Mouse (Mus musculus) liver (tissue): ENCODE results near the gene Tgoln1.

ENCODE experiments used
- DNase-seq: peaks from one replicate; pipeline ENCODE4 v3.0.0-alpha.2; 2020; ENCODE audit warnings: mixed read lengths

Tgoln1 gene

DNA sequence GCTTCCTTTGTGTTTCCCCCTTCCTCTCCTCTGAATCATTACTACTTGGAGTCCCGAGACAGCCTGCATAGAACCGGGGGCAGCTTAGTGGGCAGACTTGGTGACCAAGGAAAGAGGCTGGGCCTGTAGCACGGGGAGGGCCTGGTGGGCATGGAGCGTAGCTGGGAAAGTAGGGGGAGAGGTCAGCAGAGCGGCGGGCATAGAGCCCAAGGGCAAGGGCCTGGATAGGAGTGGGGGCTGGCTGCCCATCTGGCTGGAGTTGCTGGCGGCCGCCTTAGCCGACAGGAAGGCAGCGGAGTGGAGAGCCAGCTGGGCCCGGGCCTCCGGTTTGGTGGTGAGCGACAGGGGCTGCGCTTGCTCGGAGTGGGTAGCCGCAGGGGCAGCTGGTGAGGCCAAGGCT, 10.5 kb upstream of the Tgoln1 start:
- no peak for DNase-seq

DNA sequence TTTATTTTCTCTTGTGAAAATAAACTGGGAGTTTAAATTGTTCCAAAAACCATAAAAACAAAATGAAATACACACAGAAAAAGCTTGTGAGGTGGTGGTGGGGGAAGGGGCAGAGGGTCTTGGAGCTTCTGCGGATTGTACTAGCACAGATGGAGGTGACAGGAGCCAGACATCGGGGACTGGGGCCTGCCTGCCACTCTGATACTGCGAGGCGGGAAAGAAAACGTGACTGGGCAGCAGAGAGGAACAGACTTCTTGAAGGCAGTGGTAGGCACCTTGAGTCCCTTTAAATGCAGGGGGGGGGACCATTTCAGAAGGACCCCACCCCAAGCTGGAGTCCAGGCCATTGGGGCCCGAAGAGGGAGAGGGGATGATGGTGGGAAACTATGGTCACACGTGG, 9.6 kb upstream of the Tgoln1 start:
- no peak for DNase-seq

DNA sequence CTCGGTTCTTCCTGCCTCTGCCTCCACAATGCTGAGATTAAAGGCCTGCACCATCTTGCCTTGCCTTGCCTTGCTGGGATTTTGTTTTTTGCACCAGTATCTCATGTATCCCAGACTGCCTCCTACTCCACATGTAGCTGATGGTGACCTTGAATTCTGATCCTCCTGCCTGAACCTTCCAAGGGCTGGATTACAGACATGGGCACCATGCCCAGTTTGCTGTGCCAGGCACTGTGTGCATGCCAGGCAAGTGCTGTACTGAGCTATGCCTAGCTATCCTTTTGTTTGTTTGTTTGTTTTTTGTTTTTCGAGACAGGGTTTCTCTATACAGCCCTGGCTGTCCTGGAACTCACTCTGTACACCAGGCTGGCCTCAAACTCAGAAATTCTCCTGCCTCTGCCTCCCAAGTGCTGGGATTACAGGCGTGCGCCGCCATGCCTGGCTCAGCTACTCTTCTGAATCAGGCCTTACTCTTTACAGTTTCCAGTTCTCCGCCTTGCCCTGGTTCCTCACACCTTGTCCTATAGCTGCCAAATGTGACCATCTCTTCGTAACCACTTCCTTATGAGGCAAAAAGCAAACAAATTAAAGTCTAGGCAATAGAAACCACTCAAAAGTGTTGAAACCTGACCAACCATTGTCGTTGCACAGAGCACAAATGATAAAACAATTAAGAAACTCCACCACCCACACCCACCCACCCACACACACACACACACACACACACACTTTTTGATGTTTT, 7.0 kb upstream of the Tgoln1 start:
- DNase-seq: no peak

DNA sequence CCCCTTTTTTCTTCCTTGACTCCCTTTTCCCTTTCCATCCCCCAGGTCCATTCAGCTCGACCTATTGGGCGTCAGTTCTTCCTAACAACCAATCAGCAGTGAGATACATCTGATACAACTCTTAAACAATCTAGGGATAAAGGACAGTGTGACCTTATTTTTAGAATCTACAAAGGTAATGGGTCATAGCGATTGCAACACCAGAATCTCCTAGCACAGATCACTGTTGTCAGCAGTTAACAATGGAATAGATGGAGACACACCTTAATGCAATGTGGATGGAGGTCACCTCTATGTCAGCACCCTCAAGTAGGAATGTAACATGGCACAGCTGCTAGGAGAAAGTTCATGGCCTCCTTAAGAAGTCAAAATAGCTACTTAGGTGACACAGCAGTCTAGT, 6.1 kb upstream of the Tgoln1 start:
- DNase-seq: no peak

DNA sequence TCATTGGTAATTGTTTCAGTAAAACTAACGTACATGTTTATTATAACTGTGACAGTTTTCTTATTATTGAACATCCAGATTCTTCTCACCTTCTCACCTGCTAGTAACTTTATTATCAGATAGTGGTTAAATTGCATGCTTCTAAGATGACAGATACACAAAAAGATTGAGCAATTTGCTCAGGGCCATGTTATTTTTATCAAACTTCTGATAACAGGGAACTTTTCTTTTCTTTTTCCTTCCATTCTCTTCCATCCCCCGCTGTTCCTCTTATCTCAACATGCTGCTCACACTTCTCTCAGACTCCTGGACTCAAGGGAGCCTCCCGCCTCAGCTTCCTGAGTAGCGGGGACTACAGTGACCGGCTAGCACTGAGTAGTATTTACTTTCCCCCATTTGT, 4.1 kb upstream of the Tgoln1 start:
- DNase-seq: no peak

DNA sequence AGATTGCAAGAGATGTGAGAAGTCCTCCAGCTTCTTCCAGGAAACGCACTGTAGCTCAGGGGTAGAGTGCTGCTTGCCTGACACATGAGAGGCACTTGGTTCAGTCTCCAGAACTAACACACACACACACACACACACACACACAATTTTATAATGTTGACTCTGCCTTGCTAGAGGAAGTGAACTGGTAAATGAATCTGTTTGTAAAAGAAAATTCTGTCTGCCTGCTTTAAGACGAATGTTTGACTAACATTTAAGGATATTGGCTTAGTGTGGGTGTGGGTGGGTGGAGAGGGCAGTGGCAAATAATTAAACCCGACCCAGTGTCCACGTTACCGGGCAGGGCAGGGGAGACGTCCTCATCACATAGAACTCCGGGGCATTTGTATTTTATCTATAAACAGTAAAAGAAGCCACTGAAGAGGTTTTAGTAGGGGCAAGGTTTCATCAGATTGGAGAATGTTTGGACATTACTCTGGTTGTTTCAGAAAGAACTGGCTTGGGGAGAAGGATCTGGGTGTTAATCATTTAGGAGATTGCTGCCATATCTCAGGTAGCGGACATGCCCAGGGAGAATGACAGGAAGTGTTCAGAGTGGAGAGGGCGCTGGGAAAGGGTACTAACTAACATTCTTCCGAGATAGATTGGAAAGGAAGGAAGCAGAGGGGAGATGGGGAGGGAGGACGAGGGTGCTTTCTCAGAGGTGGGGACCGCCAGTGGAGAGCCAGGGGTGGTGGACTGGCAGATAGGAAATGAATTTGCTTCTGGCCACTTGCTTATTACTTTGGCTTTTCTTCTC, 3.1 kb upstream of the Tgoln1 start:
- DNase-seq: no peak

DNA sequence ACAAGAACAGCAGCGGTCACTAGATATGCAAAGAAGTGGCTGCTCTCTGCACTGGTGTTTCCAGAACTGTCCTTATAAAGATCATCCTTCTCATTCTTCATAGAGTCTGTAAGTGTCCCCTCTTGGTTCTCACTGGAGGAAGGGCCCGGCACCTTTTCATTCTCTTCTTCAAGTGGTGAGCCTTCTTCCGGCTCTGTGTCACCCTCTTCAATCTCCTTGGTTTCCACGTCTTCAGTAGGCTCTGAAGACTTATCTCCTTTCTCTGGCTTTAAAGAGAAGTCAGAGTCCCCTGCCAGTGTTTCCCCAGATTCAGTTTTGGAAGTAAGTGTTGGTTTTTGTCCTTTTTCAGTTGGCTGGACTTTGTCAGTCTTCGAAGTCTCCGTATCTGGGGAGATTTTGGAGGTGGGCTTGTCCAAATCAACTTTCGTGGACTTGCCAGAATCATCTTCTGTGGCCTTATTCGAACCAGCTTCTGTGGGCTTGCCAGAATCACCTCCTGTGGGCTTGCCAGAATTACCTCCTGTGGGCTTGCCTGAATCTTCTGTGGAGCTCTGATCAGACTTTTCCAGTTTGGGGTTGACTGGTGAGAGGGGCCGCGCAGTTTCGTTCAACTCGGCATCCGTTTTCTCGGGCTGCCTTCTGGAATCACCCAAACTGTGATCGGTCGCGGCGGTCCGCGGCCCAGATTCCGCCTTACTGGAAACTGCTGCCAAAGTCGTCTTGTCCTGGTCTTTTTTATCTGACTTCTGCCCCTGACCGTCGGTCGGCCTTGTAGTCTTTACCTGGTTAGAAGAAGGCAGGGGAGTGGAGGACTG, 1.0 kb downstream of the Tgoln1 start:
- DNase-seq: no peak

DNA sequence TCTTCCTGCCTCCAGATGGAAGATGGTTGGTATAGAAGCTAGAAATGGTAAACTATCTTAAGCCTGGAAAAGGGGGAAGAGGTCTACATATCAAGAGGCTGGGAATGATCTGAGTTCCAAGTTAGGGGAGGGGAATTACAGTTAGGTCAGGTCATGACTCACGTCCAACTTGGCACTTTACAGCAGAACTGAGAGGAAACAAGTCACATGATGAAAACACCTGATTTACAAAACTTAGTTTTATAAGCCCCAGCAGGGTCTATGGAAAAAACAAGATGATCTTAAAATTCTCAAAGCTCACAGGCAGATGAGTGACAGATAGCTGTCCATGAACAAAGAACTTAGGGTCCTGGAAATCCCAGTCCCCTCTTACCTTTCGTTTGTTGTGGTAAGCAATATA, 1.6 kb downstream of the Tgoln1 start:
- DNase-seq: no peak

DNA sequence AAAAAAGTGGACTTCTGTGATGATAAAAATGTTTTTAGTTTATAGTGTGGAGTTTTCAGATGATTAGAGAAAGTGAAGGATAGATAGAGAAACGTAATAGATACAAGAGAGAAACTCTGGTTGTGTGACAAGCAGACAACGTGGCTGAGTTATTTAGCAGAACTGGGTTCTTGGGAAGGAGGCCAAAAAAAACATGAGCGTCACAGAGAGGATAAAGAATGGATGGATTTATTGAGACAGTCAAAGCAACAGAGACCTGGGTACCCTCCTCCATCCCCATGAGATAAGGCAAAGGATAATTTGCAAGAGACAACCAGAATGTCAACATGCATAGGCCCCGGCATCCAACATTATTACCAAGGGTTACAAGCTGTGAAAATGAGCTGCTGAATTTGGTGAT, 6.5 kb downstream of the Tgoln1 start:
- DNase-seq: no peak

DNA sequence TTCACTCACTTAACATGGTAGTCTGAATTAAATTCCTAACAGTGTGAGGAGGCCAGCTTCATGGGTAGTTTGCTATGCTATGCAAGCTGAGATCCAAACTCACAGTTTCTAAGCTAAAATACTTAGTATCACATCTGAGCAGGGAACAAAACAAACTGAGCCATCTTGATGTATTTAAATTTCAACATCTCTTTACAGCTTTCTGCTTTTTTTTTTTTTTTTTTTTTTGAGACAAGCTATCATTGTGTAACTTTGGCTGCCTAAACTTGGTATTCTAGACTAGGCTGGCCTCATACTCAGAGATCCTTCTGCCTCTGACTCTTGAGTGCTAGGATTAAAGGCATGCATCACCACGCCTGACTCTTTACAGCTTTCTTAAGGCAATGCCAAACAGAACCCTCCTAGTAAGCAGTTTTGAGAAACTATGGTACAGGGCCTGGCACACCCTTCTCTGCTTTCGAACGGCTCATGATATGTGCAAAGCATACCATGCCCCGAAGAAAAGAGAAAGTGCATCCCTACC, 8.1 kb downstream of the Tgoln1 start:
- no peak for DNase-seq

DNA sequence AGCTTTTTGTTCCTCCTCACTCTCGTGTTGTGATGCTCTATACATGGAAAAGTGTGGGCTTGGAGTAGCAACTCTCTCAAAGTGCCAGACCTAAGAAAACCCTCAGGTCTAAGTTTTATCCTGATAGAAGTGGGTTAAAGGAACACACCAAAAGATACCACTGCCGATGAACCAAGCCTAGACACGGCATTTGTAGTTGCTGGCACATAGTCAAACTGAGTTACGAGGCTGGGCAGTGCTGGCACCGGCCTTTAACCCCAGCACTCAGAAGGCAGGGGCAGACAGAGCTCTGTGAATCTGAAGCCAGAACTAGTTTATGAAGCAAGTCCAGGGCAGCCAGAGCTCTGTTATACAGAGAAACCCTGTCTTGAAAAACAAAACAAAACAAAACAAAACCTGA, 9.1 kb downstream of the Tgoln1 start:
- no peak for DNase-seq

DNA sequence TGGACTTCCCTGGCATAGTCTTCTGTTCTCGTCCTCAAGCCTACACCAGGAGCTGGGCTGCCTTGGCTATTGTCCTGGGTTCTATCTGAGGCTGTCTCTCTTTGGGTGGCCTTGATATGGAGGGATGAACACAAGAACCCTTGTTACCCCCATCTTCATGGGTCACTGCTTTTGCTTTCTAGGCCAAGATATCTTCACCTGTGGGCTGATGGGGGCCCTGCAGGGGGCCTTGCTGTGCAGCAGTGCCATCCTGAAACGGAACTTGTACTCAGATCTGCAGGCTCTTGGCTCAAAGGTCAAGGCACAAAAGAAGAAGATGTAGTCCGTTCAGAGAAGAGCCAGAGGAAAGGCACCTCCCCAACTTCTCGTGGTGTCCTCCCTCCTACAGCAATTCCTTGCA, 9.7 kb downstream of the Tgoln1 start:
- DNase-seq: no peak

DNA sequence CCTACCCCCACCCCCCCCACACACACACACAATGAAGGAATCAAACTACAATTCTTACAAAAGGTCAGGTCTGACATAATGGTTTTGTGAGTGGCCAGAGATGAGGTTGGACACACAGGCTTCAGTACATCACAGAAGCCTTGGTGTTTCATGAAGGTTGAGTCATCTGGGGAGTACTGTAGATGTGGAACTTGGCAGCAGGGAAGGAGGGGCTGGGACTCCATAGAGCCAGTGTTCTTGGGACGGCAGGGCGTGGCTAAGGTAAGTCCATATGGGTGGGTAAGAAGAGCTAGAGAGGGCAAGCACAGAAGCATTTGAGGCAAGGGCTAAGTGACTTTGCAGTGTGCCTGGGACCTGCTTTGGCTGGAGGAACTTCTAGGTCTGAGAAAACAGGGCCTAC, 12.7 kb downstream of the Tgoln1 start:
- no peak for DNase-seq

DNA sequence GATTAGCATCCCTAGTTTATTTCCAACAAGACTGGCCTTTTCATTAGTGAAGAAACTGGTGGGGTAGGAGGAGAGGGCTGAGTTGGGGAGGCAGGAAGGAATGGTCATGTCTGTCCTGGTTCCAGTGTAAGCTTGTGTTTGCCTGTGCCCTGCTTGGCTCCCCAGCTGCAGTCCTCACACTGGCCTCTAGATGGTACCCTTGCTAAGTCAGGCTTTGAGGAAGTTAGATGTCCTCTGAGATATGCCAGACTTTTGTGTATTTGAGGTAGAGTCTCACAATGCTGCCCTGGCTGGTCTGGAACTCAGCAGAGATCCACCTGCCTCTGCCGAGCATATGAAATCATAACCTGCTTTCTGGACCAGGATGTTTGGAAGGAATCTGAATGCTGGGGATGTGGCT, 15.1 kb downstream of the Tgoln1 start:
- DNase-seq: peak; percentile 74

DNA sequence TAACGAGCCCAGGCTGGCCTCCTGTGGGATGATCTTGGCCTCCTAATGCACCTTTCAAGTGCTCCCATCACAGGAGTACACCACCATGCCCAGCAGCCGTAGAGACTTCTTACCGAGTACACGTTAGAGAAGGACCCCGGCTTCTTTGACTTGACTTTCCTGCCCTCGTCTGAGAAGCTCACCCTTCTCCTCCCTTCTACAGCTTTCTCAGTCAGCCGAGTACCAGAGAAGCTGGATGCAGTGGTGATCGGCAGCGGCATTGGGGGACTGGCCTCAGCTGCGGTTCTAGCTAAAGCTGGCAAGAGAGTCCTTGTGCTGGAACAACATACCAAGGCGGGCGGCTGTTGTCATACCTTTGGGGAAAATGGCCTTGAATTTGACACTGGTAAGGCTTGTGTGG, 16.0 kb downstream of the Tgoln1 start:
- no peak for DNase-seq

DNA sequence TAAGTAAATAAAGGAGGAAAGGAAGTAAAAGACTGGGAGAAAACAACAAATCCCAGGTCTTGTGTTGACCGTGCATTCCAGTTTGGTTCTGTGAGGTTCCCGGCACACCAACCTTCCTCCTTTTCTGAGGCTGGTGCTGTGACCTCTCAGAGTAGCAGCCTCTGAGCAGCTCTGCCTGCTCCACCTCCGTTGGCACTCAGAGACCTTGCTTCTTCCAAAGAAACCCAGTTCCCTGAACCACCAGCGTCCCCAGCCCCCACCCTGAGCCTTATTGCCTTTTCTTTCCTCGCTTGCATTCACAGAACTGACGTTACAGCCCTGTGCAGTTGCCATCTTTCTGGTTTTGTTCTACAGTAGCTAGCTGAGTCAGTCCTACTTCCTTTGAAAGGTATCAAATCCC, 16.6 kb downstream of the Tgoln1 start:
- DNase-seq: no peak

DNA sequence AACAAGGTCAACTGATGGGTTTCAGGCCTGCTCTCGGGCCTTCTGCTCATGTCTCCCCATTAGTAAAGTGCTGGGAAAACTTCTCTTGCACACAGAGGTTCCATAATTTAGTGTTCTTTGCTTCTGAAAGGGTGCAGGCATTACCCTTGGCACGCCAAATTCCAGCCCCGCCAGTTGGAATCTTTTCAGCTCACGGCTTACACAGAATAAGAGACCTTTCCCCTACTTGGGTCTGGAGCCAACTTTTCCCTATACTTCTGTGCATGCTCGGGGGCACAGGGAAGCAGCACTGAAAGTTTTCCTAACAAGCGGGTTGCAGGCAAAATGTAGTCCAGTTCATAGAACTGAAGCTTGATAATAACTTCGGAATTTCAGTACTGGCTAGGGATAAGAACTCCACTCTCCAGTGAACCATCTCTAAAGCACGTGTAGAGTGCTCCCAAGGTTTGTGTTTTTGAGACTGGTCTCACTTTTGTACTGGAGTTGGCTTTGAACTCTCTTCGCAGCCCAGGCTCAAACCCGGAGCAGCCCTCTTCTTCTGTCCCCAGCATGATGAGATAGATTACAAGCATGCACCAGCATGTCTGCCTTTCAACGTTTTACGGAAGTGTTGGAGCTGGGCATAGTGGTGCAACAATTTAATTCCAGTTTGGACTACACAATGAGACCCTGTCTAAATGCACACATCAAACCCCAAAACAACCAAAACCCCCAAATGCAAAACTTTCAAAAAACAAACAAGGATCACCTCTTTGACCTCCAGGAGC, 17.8 kb downstream of the Tgoln1 start:
- no peak for DNase-seq

DNA sequence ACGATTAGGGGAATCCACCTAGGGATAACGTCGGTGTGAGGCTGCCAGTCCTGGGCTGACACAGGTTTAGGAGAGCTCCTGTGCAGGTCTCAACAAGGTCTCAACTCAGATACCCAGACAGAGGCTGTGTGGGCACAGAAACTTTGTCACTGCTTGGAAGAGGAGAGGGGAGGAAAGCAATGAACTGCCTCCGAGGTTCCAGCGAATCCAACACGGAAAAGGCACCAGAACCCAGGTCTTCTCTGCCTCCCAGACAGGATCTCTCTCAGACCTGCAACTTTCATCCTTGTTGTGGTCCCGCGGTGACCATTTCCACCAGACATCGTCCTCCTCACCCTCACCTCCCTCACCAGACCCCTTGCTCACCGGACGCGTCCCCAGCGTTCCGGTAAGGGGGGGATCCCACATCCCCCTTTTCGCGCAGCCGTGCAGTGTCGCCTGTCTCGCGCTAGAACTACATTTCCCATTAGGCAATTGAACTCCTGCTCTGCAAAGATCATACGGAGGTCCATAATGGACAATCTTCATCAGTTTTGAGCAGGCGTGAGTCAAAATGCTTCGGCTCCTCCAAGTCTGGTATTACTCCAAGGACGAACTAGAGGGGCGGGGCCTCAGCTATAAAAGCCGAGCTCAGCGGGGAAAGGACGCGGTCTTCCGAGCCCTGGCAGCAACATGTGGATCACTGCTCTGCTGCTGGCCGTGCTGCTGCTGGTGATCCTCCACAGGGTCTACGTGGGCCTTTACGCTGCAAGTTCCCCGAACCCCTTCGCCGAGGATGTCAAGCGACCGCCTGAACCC, 18.6 kb downstream of the Tgoln1 start, which contains the start of the genes Elmod3 and Retsat:
TSS of gene Elmod3 (minus strand) at position 458 of the 798 bp plus-strand sequence.
TSS of gene Retsat (plus strand) at position 520 of the 798 bp plus-strand sequence.
- peak; percentile 90 for DNase-seq

DNA sequence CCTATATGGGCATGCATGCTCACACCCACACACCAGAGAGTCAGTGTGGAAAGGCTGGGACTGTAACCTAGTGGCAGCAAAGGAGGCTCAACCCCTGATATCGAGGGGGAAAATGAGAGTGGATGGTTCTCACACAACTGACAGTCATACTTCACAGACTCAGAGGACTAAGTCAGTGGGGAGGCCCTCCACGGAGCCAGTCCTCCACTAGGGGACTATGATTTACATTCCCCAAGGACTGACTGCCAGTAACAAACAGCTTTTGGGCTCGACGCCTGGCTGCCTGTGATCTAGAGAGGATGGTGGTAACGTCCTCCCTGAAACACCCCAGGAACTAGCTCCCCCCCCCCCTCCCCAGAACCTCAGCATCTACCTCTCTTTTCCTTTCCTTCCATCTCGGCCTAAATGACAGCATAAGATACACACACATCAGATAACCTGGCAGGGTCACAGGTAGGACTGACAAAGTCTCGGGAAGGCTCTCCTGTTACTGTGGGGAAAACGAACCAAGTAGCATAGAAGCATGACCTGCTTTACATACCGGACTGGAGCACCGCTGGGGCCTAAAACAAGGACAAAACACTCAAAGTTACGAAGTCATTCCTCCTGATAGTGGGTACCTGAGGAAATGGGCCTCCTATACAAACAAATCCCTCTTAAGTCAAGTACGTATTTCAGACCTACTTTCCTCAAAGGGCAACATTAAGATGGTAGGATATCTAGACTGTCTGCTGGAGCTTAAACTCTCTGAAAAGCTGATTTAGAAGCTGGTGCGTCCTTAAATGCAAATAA, 19.5 kb downstream of the Tgoln1 start:
- no peak for DNase-seq

DNA sequence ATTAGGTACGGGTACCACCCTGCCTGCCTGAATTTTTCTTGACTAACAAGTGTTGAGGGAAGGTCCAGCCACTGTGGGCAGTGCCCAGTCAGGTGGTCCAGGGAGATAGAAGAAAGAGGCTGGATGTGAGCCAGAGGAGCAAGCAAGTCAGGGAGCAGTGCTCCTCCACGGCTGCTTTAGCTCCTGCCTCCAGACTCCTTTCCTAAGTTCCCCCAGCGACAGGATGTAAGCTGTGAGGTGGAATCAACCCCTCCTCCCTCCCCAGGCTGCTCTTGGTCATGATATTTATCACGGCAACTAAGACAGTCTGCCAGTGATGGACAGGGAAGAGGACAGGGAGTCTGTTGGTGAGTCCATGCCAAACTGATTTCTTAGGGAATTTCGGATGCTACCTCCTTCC, 22.9 kb downstream of the Tgoln1 start:
- DNase-seq: no peak
